Mouse (Mus musculus): Measurements from ENCODE around the gene Prame. TPM values are rescaled to one million over a fixed set of nuclear protein-coding genes. Genes with fewer than 3 reads are reported as not detected.
"Not testable (repeated sequence)": the region's sequence is repeated elsewhere in the genome, so short reads cannot be mapped to it uniquely, and the experiment has no call there.

The Prame gene
- not detected in 2 replicates for polyA plus RNA-seq (2012; rRNA removed)

GRCm38 (mm10) chrX:135627605-135628004, at the start of gene Prame:
Gene Prame, minus strand, starts transcription at chrX:135627705.
- Histone ChIP-seq H3K4me3 (ENCODE audit: insufficient read depth, low read depth, low read length) (no peak within 1 kb of the TSS), H3K27ac (ENCODE audit: insufficient read depth, low read depth, low read length) (no peak within 1 kb of the TSS), H3K27me3 (replicated peaks; ENCODE audit: control insufficient read depth, insufficient read depth, low read length) (no peaks in the 10 kb centered on the region), H3K4me1 (ENCODE audit: control insufficient read depth, insufficient read depth, low read length) (no peaks in the 10 kb centered on the region), H3K36me3 (ENCODE audit: control insufficient read depth, insufficient read depth, low read length) (no peaks in the 10 kb centered on the region)
- TF ChIP-seq POLR2A (IDR thresholded peaks at IDR 0.05; ENCODE audit: low read depth, low read length) (no peak), CTCF (conservative IDR thresholded peaks at IDR 0.05; ENCODE audit: insufficient read depth, insufficient read length, low read depth, low read length) (no peak)
- DNase-seq = no peak
- WGBS = 89% methylated on average over 11 of the region's 11 CpGs

GRCm38 (mm10) chrX:135652173-135652772, 24.8 kb upstream of the Prame start:
- Histone ChIP-seq H3K4me3 (ENCODE audit: insufficient read depth, low read depth, low read length) (no peak overlapping the region), H3K27me3 (replicated peaks; ENCODE audit: control insufficient read depth, insufficient read depth, low read length) (no peaks in the 10 kb centered on the region), H3K27ac (ENCODE audit: insufficient read depth, low read depth, low read length) (no peak overlapping the region), H3K36me3 (ENCODE audit: control insufficient read depth, insufficient read depth, low read length) (no peaks in the 10 kb centered on the region), H3K4me1 (ENCODE audit: control insufficient read depth, insufficient read depth, low read length) (no peaks in the 10 kb centered on the region)
- 33% methylated on average over 9 of the region's 9 CpGs for WGBS
- TF ChIP-seq POLR2A (IDR thresholded peaks at IDR 0.05; ENCODE audit: low read depth, low read length) (no peak), CTCF (conservative IDR thresholded peaks at IDR 0.05; ENCODE audit: insufficient read depth, insufficient read length, low read depth, low read length) (no peak)
- DNase-seq = peak; percentile 19

DNA sequence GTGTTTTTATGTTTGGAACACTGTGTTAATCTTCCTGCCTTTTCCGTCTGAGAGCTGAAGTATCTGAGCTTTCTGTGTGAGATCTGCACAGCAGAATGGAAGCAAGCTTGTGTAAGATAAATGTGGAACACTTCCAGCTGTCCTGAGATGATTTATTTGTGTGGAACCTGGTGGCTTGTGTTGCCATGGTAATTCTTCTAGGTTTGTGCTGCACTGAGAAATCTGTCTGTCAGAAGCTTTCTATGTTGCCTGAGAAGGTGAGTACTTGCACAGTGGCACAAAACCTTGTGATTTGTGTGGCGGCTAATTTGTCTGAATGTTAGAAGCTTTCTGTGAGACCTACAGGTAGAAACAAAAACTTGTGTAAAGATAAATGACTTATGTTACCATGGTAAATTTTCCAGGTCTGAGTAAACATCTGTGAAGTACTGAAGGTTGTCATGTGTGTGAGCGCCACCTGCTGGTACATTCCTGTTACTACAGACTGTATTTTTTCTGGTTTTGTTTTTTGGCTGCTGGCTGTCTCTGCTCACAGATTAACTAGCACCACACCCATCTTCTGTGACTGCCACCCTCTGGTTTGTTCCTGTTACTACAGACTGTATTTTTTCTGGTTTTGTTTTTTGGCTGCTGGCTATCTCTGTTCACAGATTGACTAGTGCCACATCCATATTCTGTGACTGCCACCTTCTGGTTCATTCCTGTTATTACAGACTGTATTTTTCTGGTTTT, 26.0 kb downstream of the Prame start:
- peak; percentile 39 for TF ChIP-seq CTCF (conservative IDR thresholded peaks at IDR 0.05; ENCODE audit: insufficient read depth, insufficient read length, low read depth, low read length)
- not testable (repeated sequence) for H3K4me3 ChIP-seq (ENCODE audit: insufficient read depth, low read depth, low read length); H3K4me1 ChIP-seq (ENCODE audit: control insufficient read depth, insufficient read depth, low read length); H3K36me3 ChIP-seq (ENCODE audit: control insufficient read depth, insufficient read depth, low read length); H3K27me3 ChIP-seq (replicated peaks; ENCODE audit: control insufficient read depth, insufficient read depth, low read length); H3K27ac ChIP-seq (ENCODE audit: insufficient read depth, low read depth, low read length)
- WGBS = 68% methylated on average over 3 of the region's 3 CpGs
- peak; percentile 69 for DNase-seq

DNA sequence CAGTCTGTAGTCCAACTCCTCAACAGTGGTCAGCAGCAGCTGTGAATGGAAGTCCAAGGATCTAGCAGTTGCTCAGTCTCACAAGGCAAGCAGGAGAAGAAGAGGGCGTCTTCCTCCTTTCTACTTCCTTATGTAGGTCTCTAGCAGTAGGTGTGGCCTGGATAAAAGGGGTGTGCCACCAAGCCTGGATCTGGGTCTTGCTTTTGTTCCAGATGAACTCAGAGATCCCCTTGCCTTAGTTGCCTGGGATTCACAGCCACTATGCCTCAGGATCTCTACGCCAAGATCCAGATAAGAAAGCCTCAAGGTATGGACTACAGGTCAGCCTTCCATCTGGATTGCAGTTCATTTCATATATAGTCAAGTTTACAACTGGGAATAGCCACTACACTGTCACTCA, 28.8 kb downstream of the Prame start, which contains the start of gene Nxf7:
Gene Nxf7 (minus strand): TSS at position 101 of the 400 bp plus-strand sequence.
- no peak for DNase-seq
- 83% methylated on average over 2 of the region's 2 CpGs for WGBS
- H3K36me3 ChIP-seq (ENCODE audit: control insufficient read depth, insufficient read depth, low read length) = no peaks in the 10 kb centered on the region
- no peaks in the 10 kb centered on the region for H3K4me1 ChIP-seq (ENCODE audit: control insufficient read depth, insufficient read depth, low read length)
- no peak within 1 kb of the TSS for H3K27ac ChIP-seq (ENCODE audit: insufficient read depth, low read depth, low read length)
- H3K4me3 ChIP-seq (ENCODE audit: insufficient read depth, low read depth, low read length) = no peak within 1 kb of the TSS
- TF ChIP-seq POLR2A (IDR thresholded peaks at IDR 0.05; ENCODE audit: low read depth, low read length) = no peak
- TF ChIP-seq CTCF (conservative IDR thresholded peaks at IDR 0.05; ENCODE audit: insufficient read depth, insufficient read length, low read depth, low read length) = no peak
- H3K27me3 ChIP-seq (replicated peaks; ENCODE audit: control insufficient read depth, insufficient read depth, low read length) = no peaks in the 10 kb centered on the region

DNA sequence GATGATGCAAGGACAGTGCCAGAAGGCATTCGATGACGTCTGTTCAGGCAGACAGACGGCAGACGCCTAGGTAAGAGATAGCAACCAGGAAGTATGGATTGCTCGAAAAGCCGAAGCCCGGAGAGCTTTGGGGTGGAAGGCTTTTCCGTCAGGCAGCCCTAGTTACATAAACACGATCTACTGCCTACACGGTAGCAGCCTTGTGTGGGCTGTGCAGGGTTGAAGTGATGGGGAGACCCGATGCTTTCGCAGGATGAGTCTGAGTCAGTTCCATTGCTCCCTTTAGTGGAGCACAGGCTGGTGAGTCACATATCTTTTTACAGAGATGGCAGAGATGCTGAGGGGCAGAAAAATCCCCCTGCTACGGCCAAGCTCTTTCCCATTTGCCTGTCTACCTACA, 29.4 kb downstream of the Prame start:
- no peak for TF ChIP-seq CTCF (conservative IDR thresholded peaks at IDR 0.05; ENCODE audit: insufficient read depth, insufficient read length, low read depth, low read length)
- TF ChIP-seq POLR2A (IDR thresholded peaks at IDR 0.05; ENCODE audit: low read depth, low read length) = no peak
- no peak for DNase-seq
- no peaks in the 10 kb centered on the region for H3K36me3 ChIP-seq (ENCODE audit: control insufficient read depth, insufficient read depth, low read length)
- no peaks in the 10 kb centered on the region for H3K27me3 ChIP-seq (replicated peaks; ENCODE audit: control insufficient read depth, insufficient read depth, low read length)
- WGBS = 72% methylated on average over 13 of the region's 13 CpGs
- H3K27ac ChIP-seq (ENCODE audit: insufficient read depth, low read depth, low read length) = no peak overlapping the region
- H3K4me3 ChIP-seq (ENCODE audit: insufficient read depth, low read depth, low read length) = no peak overlapping the region
- no peaks in the 10 kb centered on the region for H3K4me1 ChIP-seq (ENCODE audit: control insufficient read depth, insufficient read depth, low read length)

DNA sequence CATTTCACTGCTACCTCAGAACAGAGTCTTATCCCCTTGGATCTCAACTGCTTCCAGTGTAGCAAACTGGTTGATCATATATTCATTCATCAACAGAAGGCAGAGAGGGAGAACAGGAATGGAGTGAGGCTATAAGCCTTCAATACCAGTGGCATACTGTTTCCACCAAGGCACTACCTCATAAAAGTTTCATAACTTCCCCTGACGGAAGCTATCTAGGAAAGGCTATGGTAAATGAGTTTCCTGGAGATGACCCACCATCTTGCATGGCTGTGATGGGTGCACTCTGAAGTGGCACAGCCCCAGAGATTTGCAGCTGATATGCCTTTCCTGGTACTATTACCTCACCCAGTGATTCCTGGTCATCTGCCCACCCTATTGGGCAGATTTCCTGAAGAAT, 51.1 kb downstream of the Prame start:
- no peak overlapping the region for H3K27ac ChIP-seq (ENCODE audit: insufficient read depth, low read depth, low read length)
- H3K4me1 ChIP-seq (ENCODE audit: control insufficient read depth, insufficient read depth, low read length) = no peaks in the 10 kb centered on the region
- no peak for DNase-seq
- H3K36me3 ChIP-seq (ENCODE audit: control insufficient read depth, insufficient read depth, low read length) = no peaks in the 10 kb centered on the region
- WGBS = 64% methylated on average over 1 of the region's 1 CpGs
- H3K4me3 ChIP-seq (ENCODE audit: insufficient read depth, low read depth, low read length) = no peak overlapping the region
- TF ChIP-seq CTCF (conservative IDR thresholded peaks at IDR 0.05; ENCODE audit: insufficient read depth, insufficient read length, low read depth, low read length) (no peak), POLR2A (IDR thresholded peaks at IDR 0.05; ENCODE audit: low read depth, low read length) (no peak)
- H3K27me3 ChIP-seq (replicated peaks; ENCODE audit: control insufficient read depth, insufficient read depth, low read length) = no peaks in the 10 kb centered on the region

DNA sequence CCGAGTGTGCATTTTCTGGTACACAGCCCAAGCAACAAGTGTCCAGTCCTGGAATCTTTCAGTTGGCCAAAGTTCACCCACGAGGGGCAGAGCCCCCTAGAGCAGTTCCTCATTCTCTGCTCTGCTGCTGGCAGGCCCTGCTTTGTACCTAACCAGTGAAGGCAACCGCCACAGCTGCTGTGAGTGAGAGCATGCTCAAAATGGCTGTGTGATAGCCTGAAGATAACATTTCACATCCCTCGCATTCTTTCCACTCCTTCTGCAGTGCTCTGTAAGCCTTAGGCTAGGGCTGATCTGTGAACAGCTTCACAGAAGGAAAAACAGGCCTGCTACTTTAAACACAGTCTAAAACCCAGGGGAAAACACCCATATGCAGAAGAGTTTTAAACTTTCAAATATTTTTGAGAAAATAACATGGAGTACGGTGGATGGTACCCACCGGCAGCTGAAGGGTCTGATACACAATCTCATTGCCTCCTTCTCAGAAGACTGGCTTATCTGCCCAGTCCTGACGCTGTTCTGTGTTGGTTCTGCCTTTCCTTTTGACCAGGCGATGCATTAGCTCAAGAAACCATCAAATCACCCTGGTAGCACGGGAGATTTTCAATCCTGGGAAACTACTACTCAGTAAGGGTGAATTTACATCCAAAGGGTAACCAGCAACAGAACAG, 52.4 kb downstream of the Prame start:
- 60% methylated on average over 9 of the region's 9 CpGs for WGBS

DNA sequence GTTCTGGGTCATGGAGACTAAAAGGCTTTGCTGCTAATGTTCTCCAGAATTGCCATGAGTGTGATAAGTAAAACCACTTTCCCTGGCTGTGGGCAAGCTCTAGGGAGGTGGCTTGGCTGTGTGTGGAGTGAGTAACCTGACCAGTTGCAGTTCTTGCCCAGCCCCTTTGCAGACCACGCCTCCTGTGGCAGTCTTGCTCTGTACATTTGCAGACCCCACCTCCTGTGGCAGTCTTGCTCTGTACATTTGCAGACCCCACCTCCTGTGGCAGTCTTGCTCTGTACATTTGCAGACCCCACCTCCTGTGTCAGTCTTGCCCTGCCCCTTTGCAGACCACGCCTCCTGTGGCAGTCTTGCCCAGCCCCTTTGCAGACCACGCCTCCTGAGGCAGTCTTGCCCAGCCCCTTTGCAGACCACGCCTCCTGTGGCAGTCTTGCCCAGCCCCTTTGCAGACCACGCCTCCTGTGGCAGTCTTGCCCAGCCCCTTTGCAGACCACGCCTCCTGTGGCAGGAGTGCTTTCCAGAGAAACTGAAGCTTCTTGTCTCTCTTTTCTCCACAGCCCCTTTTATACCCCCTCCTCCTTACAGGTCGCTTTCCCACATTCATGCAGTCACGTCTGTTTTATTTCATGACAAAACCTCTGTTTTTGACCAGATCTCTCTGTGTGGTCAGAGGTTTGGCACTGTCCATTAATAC, 53.1 kb downstream of the Prame start:
- DNase-seq = peak; percentile 16
- WGBS = 17% methylated on average over 8 of the region's 8 CpGs
- H3K36me3 ChIP-seq (ENCODE audit: control insufficient read depth, insufficient read depth, low read length); H3K4me1 ChIP-seq (ENCODE audit: control insufficient read depth, insufficient read depth, low read length); H3K27ac ChIP-seq (ENCODE audit: insufficient read depth, low read depth, low read length); H3K27me3 ChIP-seq (replicated peaks; ENCODE audit: control insufficient read depth, insufficient read depth, low read length); H3K4me3 ChIP-seq (ENCODE audit: insufficient read depth, low read depth, low read length): not testable (repeated sequence)

More for the DNA sequence above, 52.4 kb downstream of the Prame start:
- H3K27me3 ChIP-seq (replicated peaks; ENCODE audit: control insufficient read depth, insufficient read depth, low read length); H3K4me1 ChIP-seq (ENCODE audit: control insufficient read depth, insufficient read depth, low read length); DNase-seq; H3K36me3 ChIP-seq (ENCODE audit: control insufficient read depth, insufficient read depth, low read length); H3K27ac ChIP-seq (ENCODE audit: insufficient read depth, low read depth, low read length); H3K4me3 ChIP-seq (ENCODE audit: insufficient read depth, low read depth, low read length): not testable (repeated sequence)
